Mouse (Mus musculus) forebrain, embryonic 10.5 days (tissue): ENCODE measurements at regions not wholly inside any gene's neighbourhood (a gene's known extent, or its start where the extent isn't known, plus 50 kb on each side); places are given as distances from the start of the nearest gene placed in this dataset.

Experiments used
- DNase-seq: peaks from one replicate; pipeline ENCODE4 v3.0.0-alpha.2; 2017; ENCODE audit warnings: low spot score; ENCODE audit errors: extremely low spot score
- H3K27ac ChIP-seq: fragments of 300-500 bp; sonication (generic); 2 replicates; pipeline ENCODE4 v1.5.1; 2016; ENCODE audit warnings: mild to moderate bottlenecking
- H3K27me3 ChIP-seq: fragments of 300-500 bp; sonication (generic); 2 replicates; pipeline ENCODE4 v1.6.1; 2016; ENCODE audit warnings: mild to moderate bottlenecking; ENCODE audit not compliant: poor library complexity, severe bottlenecking
- H3K36me3 ChIP-seq: fragments of 300-500 bp; sonication (generic); replicated peaks from 2 replicates; pipeline ENCODE4 v1.6.1; 2016; ENCODE audit warnings: mild to moderate bottlenecking, moderate library complexity
- H3K4me1 ChIP-seq: fragments of 300-500 bp; sonication (generic); 2 replicates; pipeline ENCODE4 v1.6.1; 2016
- H3K4me3 ChIP-seq: fragments of 300-500 bp; sonication (generic); 2 replicates; pipeline ENCODE4 v1.5.1; 2016; ENCODE audit warnings: mild to moderate bottlenecking, moderate library complexity
- H3K9me3 ChIP-seq: fragments of 300-500 bp; sonication (generic); 2 replicates; pipeline ENCODE4 v1.6.1; 2016; ENCODE audit warnings: mild to moderate bottlenecking, moderate library complexity
- WGBS: fragments of 180-500 bp; shearing (Covaris S2); methylation state at CpG from one replicate; pipeline ENCODE4 v1.1.7; 2016; 5-methylcytosine and 5-hydroxymethylcytosine counted together

GRCm38 (mm10) chr8:113389504-113389903, 245.9 kb upstream of the Mon1b start:
- peaks cover 8% of the 10 kb centered on the region for H3K4me1 ChIP-seq
- DNase-seq, result no peak
- no peaks in the 10 kb centered on the region for H3K36me3 ChIP-seq
- no peak overlapping the region for H3K4me3 ChIP-seq
- no peaks in the 10 kb centered on the region for H3K27me3 ChIP-seq
- H3K9me3 ChIP-seq, result no peaks in the 10 kb centered on the region
- peak overlapping the region; percentile 20; the same call in 1 of the 2 replicates for H3K27ac ChIP-seq
- 53% methylated on average over 2 of the region's 2 CpGs for whole genome bisulfite sequencing

GRCm38 (mm10) chr8:113390038-113390437, 245.3 kb upstream of the Mon1b start:
- Histone ChIP-seq H3K4me1 (peaks cover 8% of the 10 kb centered on the region), H3K27ac (peak overlapping the region; percentile 20; the same call in 1 of the 2 replicates), H3K27me3 (no peaks in the 10 kb centered on the region), H3K9me3 (no peaks in the 10 kb centered on the region), H3K36me3 (no peaks in the 10 kb centered on the region), H3K4me3 (no peak overlapping the region)
- WGBS, result 82% methylated on average over 4 of the region's 4 CpGs
- DNase-seq, result no peak

- H3K4me3 ChIP-seq, result no peak overlapping the region
- no peaks in the 10 kb centered on the region for H3K9me3 ChIP-seq
- H3K27ac ChIP-seq, result no peak overlapping the region
- no peak for DNase-seq
- no peaks in the 10 kb centered on the region for H3K36me3 ChIP-seq
- WGBS, result 85% methylated on average over 4 of the region's 4 CpGs
- no peaks in the 10 kb centered on the region for H3K27me3 ChIP-seq
- H3K4me1 ChIP-seq, result peaks cover 8% of the 10 kb centered on the region
These were observed 241.1 kb upstream of the Mon1b start for GRCm38 (mm10) chr8:113394319-113394718.

GRCm38 (mm10) chr8:113405158-113405557, 230.2 kb upstream of the Mon1b start:
- WGBS, result 72% methylated on average over 4 of the region's 4 CpGs
- Histone ChIP-seq H3K27ac (no peak overlapping the region), H3K27me3 (no peaks in the 10 kb centered on the region), H3K4me3 (no peak overlapping the region), H3K4me1 (no peaks in the 10 kb centered on the region), H3K9me3 (no peaks in the 10 kb centered on the region), H3K36me3 (no peaks in the 10 kb centered on the region)
- DNase-seq, result no peak

- Histone ChIP-seq H3K4me3 (no peak overlapping the region), H3K4me1 (no peaks in the 10 kb centered on the region), H3K27me3 (no peaks in the 10 kb centered on the region), H3K27ac (no peak overlapping the region), H3K36me3 (no peaks in the 10 kb centered on the region), H3K9me3 (no peaks in the 10 kb centered on the region)
- 80% methylated on average over 3 of the region's 3 CpGs for WGBS
- DNase-seq, result no peak
These were observed 216.0 kb upstream of the Mon1b start for GRCm38 (mm10) chr8:113419352-113419751.

GRCm38 (mm10) chr8:113422651-113423050, 212.7 kb upstream of the Mon1b start:
- Histone ChIP-seq H3K4me3 (no peak overlapping the region), H3K36me3 (no peaks in the 10 kb centered on the region), H3K9me3 (no peaks in the 10 kb centered on the region), H3K27me3 (no peaks in the 10 kb centered on the region), H3K27ac (no peak overlapping the region), H3K4me1 (no peaks in the 10 kb centered on the region)
- WGBS, result 93% methylated on average over 2 of the region's 2 CpGs
- no peak for DNase-seq

- Histone ChIP-seq H3K4me1 (peaks cover 5% of the 10 kb centered on the region; the same call in 1 of the 2 replicates), H3K36me3 (no peaks in the 10 kb centered on the region), H3K27ac (no peak overlapping the region), H3K4me3 (no peak overlapping the region), H3K9me3 (no peaks in the 10 kb centered on the region), H3K27me3 (no peaks in the 10 kb centered on the region)
- no peak for DNase-seq
- 64% methylated on average over 7 of the region's 7 CpGs for WGBS
These were observed 196.3 kb upstream of the Mon1b start for GRCm38 (mm10) chr8:113439088-113439487.

- DNase-seq, result no peak
- WGBS, result 76% methylated on average over 2 of the region's 2 CpGs
- Histone ChIP-seq H3K36me3 (no peaks in the 10 kb centered on the region), H3K27ac (no peak overlapping the region), H3K27me3 (no peaks in the 10 kb centered on the region), H3K4me1 (no peaks in the 10 kb centered on the region), H3K9me3 (no peaks in the 10 kb centered on the region), H3K4me3 (no peak overlapping the region)
These were observed 181.4 kb upstream of the Mon1b start for GRCm38 (mm10) chr8:113454022-113454421.

GRCm38 (mm10) chr8:113464625-113465024, 170.8 kb upstream of the Mon1b start:
- Histone ChIP-seq H3K4me3 (no peak overlapping the region), H3K36me3 (no peaks in the 10 kb centered on the region), H3K27me3 (no peaks in the 10 kb centered on the region), H3K9me3 (no peaks in the 10 kb centered on the region), H3K27ac (no peak overlapping the region), H3K4me1 (no peaks in the 10 kb centered on the region)
- DNase-seq, result no peak
- 92% methylated on average over 9 of the region's 9 CpGs for WGBS

- 82% methylated on average over 11 of the region's 11 CpGs for WGBS
- no peak for DNase-seq
- Histone ChIP-seq H3K36me3 (no peaks in the 10 kb centered on the region), H3K4me3 (no peak overlapping the region), H3K27me3 (no peaks in the 10 kb centered on the region), H3K27ac (no peak overlapping the region), H3K4me1 (no peaks in the 10 kb centered on the region), H3K9me3 (no peaks in the 10 kb centered on the region)
These were observed 170.2 kb upstream of the Mon1b start for GRCm38 (mm10) chr8:113465156-113465555.

- H3K4me3 ChIP-seq, result no peak overlapping the region
- WGBS, result 96% methylated on average over 9 of the region's 9 CpGs
- H3K4me1 ChIP-seq, result no peaks in the 10 kb centered on the region
- no peaks in the 10 kb centered on the region for H3K36me3 ChIP-seq
- no peaks in the 10 kb centered on the region for H3K9me3 ChIP-seq
- H3K27ac ChIP-seq, result no peak overlapping the region
- H3K27me3 ChIP-seq, result no peaks in the 10 kb centered on the region
- no peak for DNase-seq
These were observed 168.7 kb upstream of the Mon1b start for GRCm38 (mm10) chr8:113466683-113467082.

- no peaks in the 10 kb centered on the region for H3K4me1 ChIP-seq
- H3K27me3 ChIP-seq, result no peaks in the 10 kb centered on the region
- H3K36me3 ChIP-seq, result no peaks in the 10 kb centered on the region
- no peak for DNase-seq
- 88% methylated on average over 2 of the region's 2 CpGs for WGBS
- H3K9me3 ChIP-seq, result no peaks in the 10 kb centered on the region
- no peak overlapping the region for H3K27ac ChIP-seq
- no peak overlapping the region for H3K4me3 ChIP-seq
These were observed 145.8 kb upstream of the Mon1b start for GRCm38 (mm10) chr8:113489436-113490107.

GRCm38 (mm10) chr8:113490891-113491290, 144.5 kb upstream of the Mon1b start:
- no peaks in the 10 kb centered on the region for H3K27me3 ChIP-seq
- H3K4me3 ChIP-seq, result no peak overlapping the region
- H3K27ac ChIP-seq, result no peak overlapping the region
- WGBS, result 72% methylated on average over 3 of the region's 3 CpGs
- no peak for DNase-seq
- no peaks in the 10 kb centered on the region for H3K36me3 ChIP-seq
- H3K9me3 ChIP-seq, result no peaks in the 10 kb centered on the region
- no peaks in the 10 kb centered on the region for H3K4me1 ChIP-seq

GRCm38 (mm10) chr8:113496896-113497295, 138.5 kb upstream of the Mon1b start:
- H3K9me3 ChIP-seq, result no peaks in the 10 kb centered on the region
- no peaks in the 10 kb centered on the region for H3K27me3 ChIP-seq
- no peak for DNase-seq
- WGBS, result 83% methylated on average over 12 of the region's 12 CpGs
- no peaks in the 10 kb centered on the region for H3K36me3 ChIP-seq
- H3K27ac ChIP-seq, result no peak overlapping the region
- H3K4me1 ChIP-seq, result no peaks in the 10 kb centered on the region
- H3K4me3 ChIP-seq, result no peak overlapping the region
